Mouse (Mus musculus) ES-Bruce4 (cell line): ENCODE measurements around the gene Fkbp5. TPM values are rescaled to one million over a fixed set of nuclear protein-coding genes. Genes with fewer than 3 reads are reported as not detected.

Experiments used
- H3K27ac ChIP-seq: 2 replicates; pipeline ENCODE4 v1.5.1; 2012; ENCODE audit warnings: low read length, inconsistent platforms; ENCODE audit not compliant: insufficient read depth
- H3K27me3 ChIP-seq: 2 replicates; pipeline ENCODE4 v1.6.1; 2012; ENCODE audit warnings: mild to moderate bottlenecking, low read length, inconsistent platforms; ENCODE audit not compliant: control insufficient read depth, poor library complexity, insufficient read depth, severe bottlenecking
- H3K36me3 ChIP-seq: 2 replicates; pipeline ENCODE4 v1.6.1; 2012; ENCODE audit warnings: inconsistent platforms, mild to moderate bottlenecking, low read length, moderate library complexity; ENCODE audit not compliant: control insufficient read depth, poor library complexity, insufficient read depth, severe bottlenecking
- H3K4me1 ChIP-seq: one replicate; pipeline ENCODE4 v1.8.1; 2011; ENCODE audit warnings: low read length; ENCODE audit not compliant: control insufficient read depth, insufficient read depth
- H3K4me3 ChIP-seq: 2 replicates; pipeline ENCODE4 v1.5.1; 2011; ENCODE audit warnings: low read depth, mild to moderate bottlenecking, low read length
- H3K9ac ChIP-seq: 2 replicates; pipeline ENCODE4 v1.6.1; 2012; ENCODE audit warnings: low read depth, mild to moderate bottlenecking, inconsistent platforms; ENCODE audit not compliant: poor library complexity, severe bottlenecking
- H3K9me3 ChIP-seq: replicated peaks from 2 replicates; pipeline ENCODE4 v1.6.1; 2012; ENCODE audit warnings: mild to moderate bottlenecking, low read length, inconsistent platforms; ENCODE audit not compliant: control insufficient read depth, poor library complexity, insufficient read depth, severe bottlenecking
- CTCF ChIP-seq: IDR thresholded peaks from one replicate; pipeline ENCODE4 v1.8.1; 2011; ENCODE audit warnings: low read depth, low read length
- EP300 ChIP-seq: IDR thresholded peaks from 2 replicates; pipeline ENCODE4 v1.6.1; 2011; ENCODE audit warnings: low read depth, low read length; ENCODE audit not compliant: insufficient read depth
- POLR2A ChIP-seq: IDR thresholded peaks from one replicate; pipeline ENCODE4 v1.8.1; 2011; ENCODE audit warnings: low read length; ENCODE audit not compliant: insufficient read depth
- polyA plus RNA-seq: library from polyadenylated mRNA; stranded (reverse); fragments of >200 nt; gene quantifications from 2 replicates; pipeline ENCODE4 v1.2.4, GENCODE M21; 2011; ENCODE audit warnings: low read depth; ENCODE audit not compliant: missing spikeins, insufficient read depth, insufficient read length

Fkbp5 gene
- polyA plus RNA-seq, 1 experiment = 67.1 TPM

GRCm38 (mm10) chr17:28484704-28485445 lies 32.5 kb downstream of the Fkbp5 start:
- Histone ChIP-seq H3K9me3 (no peaks in the 10 kb centered on the region), H3K27ac (peak overlapping the region; percentile 51), H3K9ac (peak overlapping the region; percentile 92), H3K36me3 (no peaks in the 10 kb centered on the region), H3K4me3 (peak overlapping the region; percentile 95), H3K27me3 (no peaks in the 10 kb centered on the region), H3K4me1 (peaks cover 6% of the 10 kb centered on the region)
- TF ChIP-seq EP300 = no peak
- TF ChIP-seq POLR2A = no peak
- TF ChIP-seq CTCF = no peak

GRCm38 (mm10) chr17:28477421-28477820 lies 39.9 kb downstream of the Fkbp5 start:
- H3K9me3 ChIP-seq = no peaks in the 10 kb centered on the region
- no peaks in the 10 kb centered on the region for H3K27me3 ChIP-seq
- TF ChIP-seq EP300 (no peak), CTCF (no peak), POLR2A (no peak)
- peaks cover 6% of the 10 kb centered on the region for H3K4me1 ChIP-seq
- H3K9ac ChIP-seq = no peak overlapping the region
- H3K27ac ChIP-seq = no peak overlapping the region
- no peaks in the 10 kb centered on the region for H3K36me3 ChIP-seq
- no peak overlapping the region for H3K4me3 ChIP-seq

DNA sequence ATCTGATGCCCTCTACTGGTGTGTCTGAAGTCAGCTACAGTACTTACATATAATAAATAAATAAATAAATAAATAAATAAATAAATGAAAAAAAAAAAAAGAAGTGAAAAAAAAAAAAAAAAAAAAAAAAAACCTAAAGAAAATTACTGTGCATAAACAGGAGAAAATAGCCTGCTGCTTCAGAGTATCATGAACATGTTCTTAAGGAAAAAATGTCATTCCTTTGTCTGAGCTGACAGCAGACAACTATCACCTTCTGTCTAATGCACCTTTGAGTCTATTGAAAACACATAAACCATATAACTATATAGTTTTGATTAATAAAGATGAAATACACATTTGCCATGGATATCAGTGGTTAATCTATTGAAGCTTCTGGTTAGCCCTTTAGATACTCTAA lies 40.9 kb downstream of the Fkbp5 start:
- no peaks in the 10 kb centered on the region for H3K9me3 ChIP-seq
- no peak overlapping the region for H3K27ac ChIP-seq
- peaks cover 6% of the 10 kb centered on the region for H3K4me1 ChIP-seq
- H3K36me3 ChIP-seq = no peaks in the 10 kb centered on the region
- H3K9ac ChIP-seq = no peak overlapping the region
- no peak overlapping the region for H3K4me3 ChIP-seq
- TF ChIP-seq CTCF (no peak), EP300 (no peak), POLR2A (no peak)
- no peaks in the 10 kb centered on the region for H3K27me3 ChIP-seq

DNA sequence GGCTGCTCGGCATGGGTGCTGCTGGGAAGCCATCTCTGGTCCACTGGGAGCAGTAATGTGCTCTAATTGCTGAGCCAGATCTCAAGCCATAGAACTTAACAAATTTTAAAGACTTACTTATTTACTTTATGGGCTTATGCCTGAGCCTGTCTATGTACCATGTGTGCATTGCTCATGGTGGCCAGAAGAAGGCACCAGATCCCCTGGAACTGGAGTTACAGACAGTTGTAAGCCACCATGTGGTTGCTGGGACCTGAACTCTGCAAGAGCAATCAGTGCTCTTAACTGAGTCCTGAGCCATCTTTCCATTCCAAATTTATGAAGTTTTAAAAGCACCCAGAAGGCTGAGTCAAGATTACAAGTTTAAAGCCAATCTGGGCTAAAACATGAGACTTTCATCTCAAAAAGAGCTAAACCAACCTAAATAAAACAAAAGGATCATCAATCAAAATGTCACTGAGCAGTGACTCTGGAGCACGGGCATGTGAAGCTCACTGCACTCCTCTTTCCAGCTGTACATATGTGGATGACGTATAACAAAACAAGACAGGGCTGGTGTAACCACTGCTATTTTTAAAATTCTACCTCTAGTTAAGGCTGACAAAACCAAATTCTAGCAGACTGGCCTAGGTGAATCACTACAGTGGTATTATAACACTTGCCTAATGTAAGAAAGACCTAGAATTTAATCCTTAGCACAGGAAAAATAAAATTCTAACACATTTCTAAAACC lies 41.6 kb downstream of the Fkbp5 start:
- Histone ChIP-seq H3K27me3 (no peaks in the 10 kb centered on the region), H3K4me3 (no peak overlapping the region), H3K9ac (no peak overlapping the region), H3K27ac (no peak overlapping the region), H3K36me3 (no peaks in the 10 kb centered on the region), H3K4me1 (peaks cover 6% of the 10 kb centered on the region), H3K9me3 (no peaks in the 10 kb centered on the region)
- TF ChIP-seq CTCF (peak; percentile 26), EP300 (0 out of 2 replicates have a peak, but pooled peaks have one; percentile 43), POLR2A (no peak)

DNA sequence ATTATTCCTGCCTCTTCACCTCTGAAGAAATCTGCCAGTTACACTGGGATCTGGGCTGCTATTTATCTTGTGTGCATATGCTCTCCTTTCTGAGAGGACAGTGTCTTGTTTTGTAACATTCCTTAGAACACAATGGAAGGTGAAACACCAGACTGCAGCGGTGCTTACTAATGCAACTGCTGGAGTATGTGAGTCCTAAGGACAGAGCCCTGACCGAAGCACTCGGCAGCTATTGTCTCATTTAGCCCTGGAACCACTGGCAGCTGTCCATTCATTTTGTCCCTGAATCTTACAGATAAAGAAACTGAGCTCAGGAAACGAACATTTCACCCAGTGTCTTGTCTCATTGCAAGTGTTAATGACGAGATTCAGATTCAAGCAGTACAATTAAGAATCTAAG lies 44.6 kb downstream of the Fkbp5 start:
- Histone ChIP-seq H3K27me3 (no peaks in the 10 kb centered on the region), H3K27ac (no peak overlapping the region), H3K9ac (no peak overlapping the region), H3K9me3 (no peaks in the 10 kb centered on the region), H3K4me1 (peaks cover 7% of the 10 kb centered on the region), H3K4me3 (no peak overlapping the region), H3K36me3 (no peaks in the 10 kb centered on the region)
- TF ChIP-seq POLR2A (no peak), CTCF (no peak), EP300 (no peak)

GRCm38 (mm10) chr17:28470876-28471275 lies 46.5 kb downstream of the Fkbp5 start:
- TF ChIP-seq POLR2A = no peak
- TF ChIP-seq EP300 = no peak
- no peak for TF ChIP-seq CTCF
- no peaks in the 10 kb centered on the region for H3K9me3 ChIP-seq
- H3K9ac ChIP-seq = no peak overlapping the region
- H3K27me3 ChIP-seq = no peaks in the 10 kb centered on the region
- no peaks in the 10 kb centered on the region for H3K36me3 ChIP-seq
- no peak overlapping the region for H3K4me3 ChIP-seq
- H3K4me1 ChIP-seq = peaks cover 5% of the 10 kb centered on the region
- H3K27ac ChIP-seq = no peak overlapping the region
